Mouse (Mus musculus) thymus, adult 2 months (tissue): ENCODE data around the gene Grm6. TPM values are rescaled to one million over a fixed set of nuclear protein-coding genes. Genes with fewer than 3 reads are reported as not detected.
A peak's percentile ranks its signal among the peaks of the same experiment; 100 is the strongest.

Experiments used
- DNase-seq: peaks from one replicate; pipeline ENCODE4 v3.0.0; 2021
- H3K27ac ChIP-seq: fragments of 200-500 bp; 2 replicates; pipeline ENCODE4 v1.5.1; 2012; ENCODE audit warnings: low read length, control low read depth; ENCODE audit not compliant: control insufficient read depth, insufficient read depth
- H3K27me3 ChIP-seq: fragments of 200-500 bp; 2 replicates; pipeline ENCODE4 v1.6.1; 2012; ENCODE audit warnings: mild to moderate bottlenecking, low read length, moderate library complexity, mixed read lengths; ENCODE audit not compliant: control insufficient read depth, insufficient read depth
- H3K36me3 ChIP-seq: fragments of 200-500 bp; 2 replicates; pipeline ENCODE4 v1.6.1; 2012; ENCODE audit warnings: mild to moderate bottlenecking, low read length, moderate library complexity; ENCODE audit not compliant: control insufficient read depth, insufficient read depth
- H3K4me1 ChIP-seq: fragments of 200-500 bp; replicated peaks from 2 replicates; pipeline ENCODE4 v1.6.1; 2012; ENCODE audit warnings: low read length; ENCODE audit not compliant: control insufficient read depth, insufficient read depth
- H3K4me3 ChIP-seq: fragments of 200-500 bp; 2 replicates; pipeline ENCODE4 v1.5.1; 2012; ENCODE audit warnings: mild to moderate bottlenecking, low read length, control low read depth, moderate library complexity; ENCODE audit not compliant: control insufficient read depth, insufficient read depth
- CTCF ChIP-seq: fragments of 200-500 bp; IDR thresholded peaks from 2 replicates; pipeline ENCODE4 v1.5.1; 2012; ENCODE audit warnings: mild to moderate bottlenecking, control low read depth, low read length, moderate library complexity, borderline replicate concordance; ENCODE audit not compliant: control insufficient read depth, poor library complexity, insufficient read depth; ENCODE audit errors: extremely low read depth
- POLR2A ChIP-seq: fragments of 200-500 bp; IDR thresholded peaks from 2 replicates; pipeline ENCODE4 v1.6.1; 2012; ENCODE audit warnings: mild to moderate bottlenecking, low read length, control low read depth, moderate library complexity; ENCODE audit not compliant: control insufficient read depth, poor library complexity, insufficient read depth; ENCODE audit errors: extremely low read depth
- WGBS: fragments of 180-500 bp; shearing (Covaris S2); methylation state at CpG from one replicate; pipeline ENCODE4 v1.1.7; 2018; 5-methylcytosine and 5-hydroxymethylcytosine counted together
- polyA plus RNA-seq: library from polyadenylated mRNA; depleted of rRNA; stranded (reverse); fragments of >200 nt; gene quantifications from 2 replicates; pipeline ENCODE4 v1.2.3, GENCODE M21; 2012

Grm6 gene
- polyA plus RNA-seq, 1 experiment: 2.3 TPM

- Histone ChIP-seq H3K4me3 (no peak overlapping the region), H3K4me1 (peaks cover 33% of the 10 kb centered on the region), H3K27me3 (no peaks in the 10 kb centered on the region), H3K27ac (no peak overlapping the region), H3K36me3 (no peaks in the 10 kb centered on the region)
- DNase-seq: no peak
- 90% methylated on average over 3 of the region's 3 CpGs for WGBS
- no peak for TF ChIP-seq POLR2A
- no peak for TF ChIP-seq CTCF
Measured at GRCm38 (mm10) chr11:50845951-50846350, 4.5 kb upstream of the Grm6 start.

DNA sequence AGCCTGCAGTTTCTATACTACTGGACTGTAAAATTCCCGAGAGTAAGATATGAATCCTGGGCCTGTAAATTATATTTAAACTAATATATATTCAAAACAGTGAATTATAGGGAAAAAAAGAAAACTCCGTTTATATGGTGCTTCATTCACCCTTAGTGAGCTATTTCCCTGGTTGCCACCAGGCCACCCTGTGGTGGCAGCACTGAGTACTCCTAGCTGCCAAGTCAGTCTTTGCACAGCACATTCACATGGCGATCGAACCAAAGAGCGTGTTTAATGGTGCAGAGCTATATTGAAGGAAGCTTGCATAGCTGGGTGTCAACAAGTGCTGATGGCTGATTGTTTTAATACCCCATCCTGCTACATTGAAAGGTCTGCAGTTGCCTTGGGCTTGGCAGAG is 3.4 kb upstream of the Grm6 start:
- DNase-seq: peak; percentile 34
- Histone ChIP-seq H3K4me3 (no peak overlapping the region), H3K27ac (no peak overlapping the region), H3K36me3 (no peaks in the 10 kb centered on the region), H3K27me3 (no peaks in the 10 kb centered on the region; the same call in 1 of the 2 replicates), H3K4me1 (peaks cover 37% of the 10 kb centered on the region)
- TF ChIP-seq POLR2A: no peak
- TF ChIP-seq CTCF: 0 out of 2 replicates have a peak, but pooled peaks have one; percentile 16
- WGBS: 95% methylated on average over 5 of the region's 5 CpGs

DNA sequence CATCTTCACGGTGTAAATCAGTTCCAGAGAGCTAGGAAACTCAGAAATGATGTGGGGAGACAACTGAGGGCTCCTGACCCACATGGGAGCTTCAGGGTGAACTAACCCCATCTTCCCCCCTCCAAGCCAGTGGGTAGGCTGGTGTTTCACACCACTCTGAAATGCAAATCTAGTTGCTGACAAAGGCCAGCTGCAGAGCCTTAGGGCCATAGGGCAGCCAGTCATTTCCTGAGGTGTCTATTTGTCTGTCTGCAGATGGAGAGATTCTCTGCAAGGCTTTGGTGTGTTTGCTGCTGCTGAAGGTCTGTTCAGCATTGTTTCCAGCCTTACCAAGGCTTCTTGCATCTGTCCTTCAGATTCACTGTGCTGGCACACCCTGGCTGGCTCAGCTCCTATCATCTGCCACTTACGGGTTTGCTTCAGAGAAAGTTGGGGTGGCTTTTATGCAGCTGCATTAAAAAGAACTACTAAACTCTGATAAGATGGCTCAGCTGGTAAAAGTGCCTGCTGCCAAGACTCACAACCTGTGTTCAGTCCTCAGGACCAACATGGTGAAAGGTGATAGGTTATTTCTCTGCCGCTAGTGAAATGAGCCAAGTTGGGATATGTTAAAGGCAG is 1.9 kb upstream of the Grm6 start:
- TF ChIP-seq POLR2A (no peak), CTCF (no peak)
- Histone ChIP-seq H3K4me3 (peak overlapping the region; percentile 31; the same call in 1 of the 2 replicates), H3K36me3 (no peaks in the 10 kb centered on the region), H3K4me1 (peaks cover 37% of the 10 kb centered on the region), H3K27me3 (no peaks in the 10 kb centered on the region; the same call in 1 of the 2 replicates), H3K27ac (peak overlapping the region; percentile 68)
- peak; percentile 18 for DNase-seq
- WGBS: 41% methylated on average over 3 of the region's 3 CpGs

GRCm38 (mm10) chr11:50849310-50849709 is 1.2 kb upstream of the Grm6 start:
- Histone ChIP-seq H3K36me3 (no peaks in the 10 kb centered on the region), H3K4me3 (peak overlapping the region; percentile 31), H3K4me1 (peaks cover 37% of the 10 kb centered on the region), H3K27me3 (no peaks in the 10 kb centered on the region; the same call in 1 of the 2 replicates), H3K27ac (peak overlapping the region; percentile 79)
- WGBS: 1% methylated on average over 10 of the region's 10 CpGs
- DNase-seq: peak; percentile 25
- no peak for TF ChIP-seq CTCF
- TF ChIP-seq POLR2A: no peak

- H3K4me3 ChIP-seq: peak overlapping the region; percentile 42
- no peaks in the 10 kb centered on the region for H3K36me3 ChIP-seq
- DNase-seq: peak; percentile 42
- peaks cover 37% of the 10 kb centered on the region for H3K4me1 ChIP-seq
- H3K27me3 ChIP-seq: no peaks in the 10 kb centered on the region; the same call in 1 of the 2 replicates
- 1% methylated on average over 72 of the region's 72 CpGs for WGBS
- no peak for TF ChIP-seq POLR2A
- no peak for TF ChIP-seq CTCF
- H3K27ac ChIP-seq: no peak overlapping the region
Measured at GRCm38 (mm10) chr11:50850989-50851601, 610 bp downstream of the Grm6 start.

GRCm38 (mm10) chr11:50878641-50879040 is 28.2 kb downstream of the Grm6 start:
- Histone ChIP-seq H3K27ac (no peak overlapping the region), H3K27me3 (no peaks in the 10 kb centered on the region), H3K36me3 (no peaks in the 10 kb centered on the region), H3K4me1 (no peaks in the 10 kb centered on the region), H3K4me3 (no peak overlapping the region)
- TF ChIP-seq POLR2A: no peak
- TF ChIP-seq CTCF: no peak
- 94% methylated on average over 3 of the region's 3 CpGs for WGBS
- DNase-seq: no peak
